Mouse (Mus musculus) gastrocnemius, adult 18-20 months (tissue): ENCODE data around the gene Atp5h. TPM values are rescaled to one million over a fixed set of nuclear protein-coding genes. Genes with fewer than 3 reads are reported as not detected.
"Not testable (repeated sequence)": the region's sequence is repeated elsewhere in the genome, so short reads cannot be mapped to it uniquely, and the experiment has no call there.

Experiments
- DNase-seq: peaks from one replicate; pipeline ENCODE4 v3.0.0; 2021; ENCODE audit warnings: low spot score
- long read RNA-seq, 2 experiments: library from polyadenylated mRNA; stranded (forward); transcript quantifications; one replicate each; pipeline ENCODE4 v2.0.0; 2021
- total RNA-seq, 2 experiments: library from RNA; stranded (reverse); gene quantifications; 2 replicates each; pipeline ENCODE4 v1.2.3; 2021

Gene Atp5h
- total RNA-seq, result 100 to 1,000 TPM; 772 to 857 TPM
- long read RNA-seq, experiment 1, transcript Atp5h-201 (6 exons, 625 nt), result major isoform, 418 of 456 reads
- long read RNA-seq, experiment 1, transcript Atp5h-208 (5 exons, 486 nt), result minor isoform, 16 of 456 reads
- long read RNA-seq, experiment 1, partial matches to known transcripts, result 0 of 456 reads
- long read RNA-seq, experiment 1, other reads (novel, unspliced or antisense), result 15 of 456 reads
- long read RNA-seq, experiment 2, transcript Atp5h-208 (5 exons, 486 nt), result minor isoform, 6 of 291 reads
- long read RNA-seq, experiment 2, transcript Atp5h-201 (6 exons, 625 nt), result major isoform, 265 of 291 reads
- long read RNA-seq, experiment 2, partial matches to known transcripts, result 0 of 291 reads
- long read RNA-seq, experiment 2, other reads (novel, unspliced or antisense), result 18 of 291 reads

DNA sequence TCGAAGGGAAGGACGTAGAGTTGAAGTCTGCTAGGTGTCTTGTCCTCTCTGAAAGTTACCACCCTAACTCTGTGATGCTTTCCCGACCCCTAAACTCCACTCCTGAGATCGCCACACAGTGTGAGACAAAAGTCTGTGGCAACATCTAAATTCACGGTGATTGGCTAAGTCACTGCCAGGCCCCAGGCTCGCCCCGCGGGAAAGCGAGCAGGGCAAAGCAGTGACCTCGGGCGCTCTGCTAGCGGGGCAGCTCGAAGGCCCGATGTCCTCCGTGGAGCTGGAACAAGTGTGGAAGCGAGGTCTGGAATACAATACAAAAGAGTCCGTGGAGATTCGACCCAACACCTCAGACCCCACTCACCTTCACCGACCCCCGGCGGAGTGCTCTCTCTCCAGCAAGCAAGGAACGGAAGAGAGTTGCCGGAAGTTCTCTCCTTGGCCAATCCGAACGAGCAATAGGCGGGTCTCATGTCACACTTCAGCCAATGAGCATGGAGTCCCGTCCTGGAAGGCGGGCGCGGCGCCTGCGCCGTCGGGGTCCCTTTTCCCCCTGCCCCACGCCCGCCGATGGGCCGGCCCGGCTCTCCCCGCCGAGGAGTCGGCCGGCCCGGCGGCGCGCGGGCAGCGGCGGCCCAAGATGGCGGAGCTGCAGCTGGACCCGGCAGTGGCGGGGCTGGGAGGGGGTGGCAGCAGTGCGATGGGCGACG lies at the start of gene Atp5h, which contains the start of gene Kctd2:
Gene Atp5h, minus strand, starts transcription at position 432 of the 707 bp plus-strand sequence.
Gene Kctd2, plus strand, starts transcription at position 598 of the 707 bp plus-strand sequence.
- peak; percentile 96 for DNase-seq

GRCm38 (mm10) chr11:115467217-115467618 lies 47.5 kb upstream of the Atp5h start:
- no peak for DNase-seq

GRCm38 (mm10) chr11:115464851-115465250 lies 45.1 kb upstream of the Atp5h start:
- no peak for DNase-seq

DNA sequence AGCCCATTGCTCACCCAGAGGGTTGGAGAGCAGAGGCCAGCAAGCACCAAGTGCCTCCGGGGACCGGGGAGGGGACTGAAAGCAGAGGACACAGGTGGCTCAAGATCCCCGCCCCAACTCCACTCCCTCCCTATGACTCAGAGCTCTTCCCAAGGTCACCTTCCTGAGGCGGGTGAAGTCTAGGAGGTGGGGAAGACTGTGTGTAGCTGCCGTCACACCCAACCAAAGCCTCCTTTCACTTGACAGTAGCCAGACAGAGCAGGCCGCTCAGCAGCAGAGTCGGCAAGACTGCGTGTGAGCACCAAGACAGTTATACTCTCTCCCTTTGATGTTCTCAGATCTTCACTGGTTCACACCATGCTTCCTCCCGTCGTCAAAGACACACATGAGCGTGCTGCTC lies 43.6 kb upstream of the Atp5h start:
- no peak for DNase-seq

- DNase-seq, result no peak
Measured at GRCm38 (mm10) chr11:115462243-115462891, 42.6 kb upstream of the Atp5h start, which contains the start of gene Slc16a5. Gene Slc16a5, plus strand, starts transcription at chr11:115462474.

DNA sequence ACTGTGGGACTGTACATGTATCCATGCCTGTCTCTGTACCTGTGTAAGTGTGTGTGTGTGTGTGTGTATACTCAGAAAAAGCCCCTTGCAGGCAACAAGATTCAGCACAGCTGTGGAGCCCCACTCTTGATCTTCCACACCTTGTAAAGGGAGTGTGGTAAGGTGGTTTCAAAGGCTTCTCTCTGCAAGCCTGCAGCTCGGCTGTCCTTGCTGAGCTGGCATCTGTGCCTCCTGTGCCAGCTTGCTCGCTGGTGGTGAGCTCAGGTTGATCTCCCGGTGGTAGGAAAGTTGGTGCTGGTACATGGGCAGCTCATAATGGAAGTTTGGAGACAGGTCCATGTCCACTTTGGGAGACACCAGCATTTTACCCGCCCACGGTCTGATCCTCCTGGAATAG lies 42.1 kb upstream of the Atp5h start:
- no peak for DNase-seq

DNA sequence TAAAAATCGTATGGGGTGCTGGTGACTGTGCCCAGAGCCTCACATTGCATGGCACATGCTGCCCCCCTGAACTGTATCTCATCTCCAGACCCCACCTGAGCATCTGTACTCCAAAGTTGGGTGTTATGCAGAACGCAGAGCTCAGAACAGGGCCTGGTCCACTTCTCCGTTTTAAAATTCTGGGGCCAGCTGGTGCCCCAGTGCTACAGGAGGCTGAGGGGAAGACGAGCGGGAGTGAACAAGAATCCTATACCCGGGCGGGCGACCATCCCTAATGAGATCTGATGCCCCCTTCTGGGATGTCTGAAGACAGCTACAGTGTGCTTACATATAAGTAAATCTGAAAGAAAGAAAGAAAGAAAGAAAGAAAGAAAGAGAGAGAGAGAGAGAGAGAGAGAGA lies 41.2 kb upstream of the Atp5h start:
- DNase-seq, result no peak

DNA sequence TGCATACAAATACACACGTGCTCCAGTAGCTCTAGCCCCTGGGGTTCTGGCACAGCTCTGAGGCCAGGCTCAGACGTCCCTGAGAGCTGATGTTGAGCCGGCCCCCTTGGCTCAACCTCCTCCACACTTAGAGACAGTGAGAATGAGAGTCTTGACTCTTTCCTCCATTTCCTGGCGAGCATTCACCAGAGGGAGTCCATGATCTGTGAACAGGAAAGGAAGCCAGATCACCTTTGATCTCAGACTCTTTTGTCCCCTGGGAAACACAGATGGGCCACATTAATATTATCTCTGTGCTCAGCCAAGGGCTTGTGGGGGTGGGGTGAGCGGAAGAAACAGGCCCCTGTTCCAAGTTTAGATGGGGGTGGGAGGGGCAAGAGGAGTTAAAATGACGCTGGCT lies 37.6 kb upstream of the Atp5h start:
- no peak for DNase-seq

GRCm38 (mm10) chr11:115456182-115456581 lies 36.4 kb upstream of the Atp5h start:
- no peak for DNase-seq

DNA sequence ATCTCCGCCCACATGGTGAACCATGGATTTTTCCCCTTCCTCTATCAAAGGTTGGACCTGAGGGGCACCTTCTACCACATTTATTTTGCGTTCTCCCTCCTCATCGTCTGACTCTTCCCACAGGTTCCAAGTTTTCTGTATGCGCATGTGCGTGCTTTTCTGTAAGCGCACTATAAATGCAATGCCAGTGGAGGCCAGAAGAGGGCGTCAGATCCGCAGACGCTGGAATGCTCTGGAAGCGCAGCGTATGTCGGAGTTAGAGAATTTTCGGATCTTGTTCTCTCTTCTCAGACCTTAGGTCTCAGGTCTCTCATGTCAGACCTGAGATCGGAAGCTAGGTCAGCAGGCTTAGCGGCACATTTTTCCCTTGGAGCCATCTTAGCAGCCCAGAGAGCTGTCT lies 35.9 kb upstream of the Atp5h start:
- no peak for DNase-seq

GRCm38 (mm10) chr11:115454822-115455221 lies 35.1 kb upstream of the Atp5h start:
- not testable (repeated sequence) for DNase-seq

- no peak for DNase-seq
Measured at GRCm38 (mm10) chr11:115453306-115453705, 33.5 kb upstream of the Atp5h start.

GRCm38 (mm10) chr11:115452281-115452860 lies 32.6 kb upstream of the Atp5h start:
- no peak for DNase-seq

DNA sequence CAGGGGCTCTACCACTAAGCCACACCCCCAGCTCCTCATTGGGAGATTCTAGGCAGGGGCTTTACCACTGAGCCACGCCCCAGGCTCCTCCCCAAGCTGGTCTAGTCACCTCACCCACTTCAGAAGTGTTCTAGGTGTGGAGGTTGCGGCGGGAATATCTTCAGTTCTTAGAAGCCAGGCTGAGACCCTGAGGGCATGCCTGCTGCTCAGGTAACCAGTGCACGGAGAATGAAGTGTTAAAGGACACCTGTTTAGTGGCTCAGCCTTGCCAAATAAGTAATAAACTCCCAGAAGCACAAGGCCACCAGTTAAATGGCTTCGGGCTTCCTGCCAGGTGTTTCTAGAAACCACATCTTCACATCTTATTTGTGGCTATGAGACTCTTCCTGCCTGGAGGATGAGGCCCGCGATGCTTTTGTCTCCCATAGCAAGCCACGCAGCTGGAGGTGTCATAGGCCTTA lies 32.0 kb upstream of the Atp5h start:
- no peak for DNase-seq

DNA sequence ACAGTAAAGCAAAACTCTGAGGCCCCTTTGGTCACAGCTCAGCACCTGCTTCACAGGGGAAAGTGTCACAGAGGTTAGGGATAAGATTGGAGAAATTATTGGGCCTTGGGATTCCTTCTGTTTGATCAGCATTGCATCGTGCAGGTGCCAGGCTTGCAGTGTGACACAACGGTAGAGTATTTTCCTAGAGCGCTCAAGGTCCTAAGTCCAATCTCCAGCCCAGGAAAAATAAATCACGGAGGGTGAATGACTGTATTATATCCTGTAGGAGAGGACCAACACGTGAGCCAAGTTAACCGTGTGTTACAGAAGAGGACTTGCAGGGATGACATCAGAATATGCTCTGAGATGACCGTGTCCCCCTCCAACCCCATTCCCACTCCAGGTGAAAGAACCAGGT lies 30.4 kb upstream of the Atp5h start:
- DNase-seq, result no peak

DNA sequence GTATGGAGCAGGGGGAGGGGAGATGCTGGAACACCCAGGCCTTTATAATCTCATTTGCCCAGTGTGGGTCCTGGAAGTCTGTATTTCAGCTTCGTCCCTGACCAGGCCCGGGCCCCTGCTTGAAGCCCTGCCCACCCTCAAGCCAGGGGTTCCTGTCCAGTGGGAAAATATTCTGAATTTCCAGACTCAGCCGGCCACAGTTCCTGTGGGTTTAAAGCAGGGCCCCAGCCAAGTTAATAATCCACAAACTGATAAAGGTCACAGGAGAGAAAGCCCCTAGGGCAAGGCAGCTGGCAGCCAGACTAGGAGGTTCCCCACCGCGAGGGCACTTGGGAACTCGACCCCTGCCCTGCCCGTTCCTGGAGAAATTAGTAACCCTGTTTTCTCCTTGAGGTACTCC lies 29.2 kb upstream of the Atp5h start:
- no peak for DNase-seq

DNA sequence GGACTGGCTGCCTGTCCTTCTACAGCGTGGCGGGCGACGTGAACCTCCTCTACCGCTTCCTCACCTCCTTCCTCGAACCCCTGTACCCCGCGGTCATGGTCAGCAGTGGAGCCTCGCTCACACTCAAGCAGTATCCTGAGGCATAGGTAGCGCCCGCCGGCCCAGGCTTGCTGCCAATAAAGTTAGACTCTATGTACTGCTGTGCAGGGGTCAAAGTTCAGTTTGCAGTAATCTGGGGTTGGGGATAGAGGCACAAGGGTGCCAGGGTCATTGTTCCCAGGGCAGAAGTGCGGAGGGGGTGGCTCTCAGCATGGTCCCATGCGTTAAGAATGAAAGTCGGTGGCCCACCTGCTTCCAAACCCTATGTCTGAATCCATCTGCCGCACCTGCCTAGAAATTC lies 28.3 kb upstream of the Atp5h start:
- DNase-seq, result no peak

- DNase-seq, result no peak
Measured at GRCm38 (mm10) chr11:115447321-115447885, 27.6 kb upstream of the Atp5h start.

- DNase-seq, result no peak
Measured at GRCm38 (mm10) chr11:115446906-115447305, 27.1 kb upstream of the Atp5h start.

- DNase-seq, result no peak
Measured at GRCm38 (mm10) chr11:115441417-115441816, 21.7 kb upstream of the Atp5h start.

GRCm38 (mm10) chr11:115439906-115440595 lies 20.3 kb upstream of the Atp5h start, which contains the start of gene Trim80:
Gene Trim80, plus strand, starts transcription at chr11:115440545.
- no peak for DNase-seq
